Mouse (Mus musculus) limb, embryonic 10.5 days (tissue): ENCODE measurements at regions not wholly inside any gene's neighbourhood (a gene's known extent, or its start where the extent isn't known, plus 50 kb on each side); places are given as distances from the start of the nearest gene placed in this dataset.

Experiments used
- DNase-seq: peaks from one replicate; pipeline ENCODE4 v3.0.0-alpha.2; 2017; ENCODE audit warnings: low spot score
- H3K27ac ChIP-seq: fragments of 300-500 bp; sonication (generic); 2 replicates; pipeline ENCODE4 v1.5.1; 2016; ENCODE audit warnings: mild to moderate bottlenecking
- H3K27me3 ChIP-seq: fragments of 300-500 bp; sonication (generic); 2 replicates; pipeline ENCODE4 v1.6.1; 2016; ENCODE audit warnings: low read depth, mild to moderate bottlenecking; ENCODE audit not compliant: poor library complexity, severe bottlenecking
- H3K36me3 ChIP-seq: fragments of 300-500 bp; sonication (generic); 2 replicates; pipeline ENCODE4 v1.6.1; 2016; ENCODE audit warnings: mild to moderate bottlenecking, moderate library complexity
- H3K4me1 ChIP-seq: fragments of 300-500 bp; sonication (generic); 2 replicates; pipeline ENCODE4 v1.6.1; 2016
- H3K4me3 ChIP-seq: fragments of 300-500 bp; sonication (generic); 2 replicates; pipeline ENCODE4 v1.5.1; 2016; ENCODE audit warnings: mild to moderate bottlenecking, moderate library complexity
- H3K9me3 ChIP-seq: fragments of 300-500 bp; sonication (generic); replicated peaks from 2 replicates; pipeline ENCODE4 v1.6.1; 2016; ENCODE audit warnings: mild to moderate bottlenecking
- WGBS: fragments of 180-500 bp; shearing (Covaris S2); methylation state at CpG from one replicate; pipeline ENCODE4 v1.1.7; 2016; 5-methylcytosine and 5-hydroxymethylcytosine counted together

DNA sequence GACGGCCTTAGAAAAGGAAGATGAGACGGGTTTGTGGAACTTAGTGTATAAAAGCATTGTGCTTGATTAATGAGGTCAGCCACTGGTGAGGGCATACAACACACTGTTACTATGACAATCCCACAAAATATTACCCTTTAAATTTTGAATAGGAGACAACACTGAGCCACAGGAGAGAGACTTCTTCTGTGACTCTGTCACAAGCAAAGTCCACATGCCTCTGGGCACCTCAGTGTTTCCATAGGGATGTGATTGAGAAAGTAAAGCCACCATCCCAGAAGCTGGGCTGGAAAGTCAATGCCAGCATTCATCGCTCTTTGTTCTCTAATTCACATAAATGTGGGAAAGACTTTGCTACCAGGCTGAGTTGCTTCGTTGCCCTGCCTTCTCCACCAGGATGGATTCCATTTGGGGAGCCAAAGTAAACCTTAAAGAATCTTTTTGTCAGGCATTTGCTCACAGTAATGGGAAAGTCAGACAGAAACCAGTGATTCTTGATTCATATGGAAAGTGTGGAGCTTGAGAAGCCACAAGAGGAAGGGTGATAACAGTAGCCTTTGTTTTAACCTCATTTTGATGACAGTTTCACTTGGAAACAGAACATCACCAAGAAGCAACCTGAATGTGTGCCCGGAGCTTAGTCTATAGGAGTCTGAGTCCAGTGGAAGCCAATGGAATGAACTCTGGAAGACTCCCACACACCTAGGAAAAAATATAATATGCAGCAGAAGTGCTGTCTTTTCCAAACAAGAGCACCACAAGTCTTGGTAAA, 491.7 kb upstream of the Lmcd1 start:
- no peaks in the 10 kb centered on the region for H3K36me3 ChIP-seq
- no peak overlapping the region for H3K4me3 ChIP-seq
- 87% methylated on average over 5 of the region's 5 CpGs for WGBS
- H3K4me1 ChIP-seq = no peaks in the 10 kb centered on the region
- DNase-seq = no peak
- H3K9me3 ChIP-seq = no peaks in the 10 kb centered on the region
- no peaks in the 10 kb centered on the region for H3K27me3 ChIP-seq
- H3K27ac ChIP-seq = no peak overlapping the region

DNA sequence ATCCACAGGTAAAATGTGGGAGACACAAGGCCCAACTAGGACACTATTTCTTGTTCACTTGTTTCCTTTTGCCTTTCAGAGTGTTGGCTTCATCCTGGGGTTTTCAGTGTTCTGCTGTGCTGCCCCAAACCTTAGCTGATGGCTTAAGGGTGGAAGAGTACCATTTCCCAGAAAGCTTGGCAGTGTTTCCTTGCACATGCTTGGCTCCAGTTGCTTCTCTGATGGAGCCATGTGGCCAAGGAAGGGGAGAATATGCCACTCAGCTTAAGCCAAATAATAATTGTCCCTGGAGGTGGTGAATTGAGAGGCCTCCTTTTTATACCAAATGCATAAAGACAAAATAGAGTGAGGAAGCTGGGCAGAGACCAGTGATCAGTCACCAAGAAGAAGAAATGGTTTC, 464.9 kb upstream of the Lmcd1 start:
- H3K36me3 ChIP-seq = no peaks in the 10 kb centered on the region
- H3K27ac ChIP-seq = no peak overlapping the region
- DNase-seq = no peak
- H3K4me3 ChIP-seq = no peak overlapping the region
- no peaks in the 10 kb centered on the region for H3K4me1 ChIP-seq
- no peaks in the 10 kb centered on the region for H3K27me3 ChIP-seq
- no peaks in the 10 kb centered on the region for H3K9me3 ChIP-seq

DNA sequence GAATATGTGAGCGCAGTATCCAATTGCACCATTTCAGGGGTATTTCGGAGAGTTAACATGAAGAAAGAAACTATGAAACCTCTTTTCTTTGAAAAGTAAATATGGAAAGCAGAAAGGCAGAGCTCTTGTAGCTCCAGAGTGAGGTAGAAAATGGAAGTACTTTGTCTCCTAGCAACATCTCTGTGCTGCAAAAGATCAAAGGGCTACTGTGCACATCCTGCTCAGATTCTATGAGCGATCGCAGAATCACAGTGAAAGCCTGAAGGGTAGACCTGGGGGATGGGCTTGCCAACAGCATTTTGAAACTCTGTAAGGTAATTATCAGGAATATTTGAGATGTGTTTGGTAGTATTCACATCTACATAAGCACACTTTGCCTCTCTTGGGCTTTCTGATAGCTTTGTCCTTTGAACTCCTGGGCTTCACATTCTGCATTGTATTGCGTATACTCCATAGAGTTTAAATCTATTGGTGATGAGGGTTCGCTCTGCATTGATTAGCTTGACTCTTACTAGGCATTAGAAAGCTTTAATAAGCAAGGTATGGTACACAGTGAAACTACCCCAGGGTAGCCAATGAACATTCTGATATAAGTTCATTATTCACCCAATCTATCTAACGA, 459.5 kb upstream of the Lmcd1 start:
- Histone ChIP-seq H3K27me3 (no peaks in the 10 kb centered on the region), H3K9me3 (no peaks in the 10 kb centered on the region), H3K4me1 (no peaks in the 10 kb centered on the region), H3K4me3 (no peak overlapping the region), H3K36me3 (no peaks in the 10 kb centered on the region), H3K27ac (no peak overlapping the region)
- 90% methylated on average over 7 of the region's 7 CpGs for WGBS
- no peak for DNase-seq

DNA sequence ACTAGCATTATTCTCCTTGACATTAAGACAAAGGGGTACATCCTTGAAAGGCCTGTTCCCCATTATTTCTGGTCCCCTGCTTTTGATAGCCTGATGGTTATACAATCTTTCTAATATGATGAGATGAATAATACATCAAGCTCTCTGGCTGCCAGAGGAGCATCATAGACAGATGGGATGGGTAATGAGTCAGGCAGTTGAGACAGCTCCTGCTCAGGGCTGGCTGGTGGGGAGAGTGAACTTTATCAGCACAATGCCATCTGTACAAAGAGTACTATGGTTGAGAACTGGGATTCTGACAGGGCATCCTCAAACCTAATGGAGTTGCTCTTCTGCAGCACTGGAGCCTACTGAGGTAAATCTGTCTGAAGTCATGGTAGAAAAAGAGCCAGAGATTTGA, 458.4 kb upstream of the Lmcd1 start:
- Histone ChIP-seq H3K27ac (no peak overlapping the region), H3K36me3 (no peaks in the 10 kb centered on the region), H3K9me3 (no peaks in the 10 kb centered on the region), H3K27me3 (no peaks in the 10 kb centered on the region), H3K4me3 (no peak overlapping the region), H3K4me1 (no peaks in the 10 kb centered on the region)
- no peak for DNase-seq

DNA sequence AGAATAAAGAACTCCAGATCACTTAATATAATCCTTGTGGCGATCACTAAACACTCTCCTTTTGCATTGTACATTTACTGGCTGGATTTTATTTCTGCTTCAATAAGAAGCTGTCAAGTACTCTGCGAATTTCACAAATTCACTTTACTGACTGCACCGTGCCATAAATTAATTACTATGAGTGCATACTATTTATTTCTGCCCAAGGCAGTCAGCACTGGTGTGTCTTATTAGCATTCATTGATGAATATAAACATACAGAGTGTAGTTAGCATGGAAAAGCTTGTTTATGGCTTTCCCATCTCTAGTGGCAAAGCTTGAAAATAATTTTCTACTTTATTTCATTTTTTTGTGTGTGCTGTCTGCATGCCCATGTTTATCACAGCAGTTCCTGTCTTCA, 453.3 kb upstream of the Lmcd1 start:
- Histone ChIP-seq H3K4me1 (no peaks in the 10 kb centered on the region), H3K27ac (no peak overlapping the region), H3K36me3 (no peaks in the 10 kb centered on the region), H3K4me3 (no peak overlapping the region), H3K9me3 (no peaks in the 10 kb centered on the region), H3K27me3 (no peaks in the 10 kb centered on the region)
- 90% methylated on average over 3 of the region's 3 CpGs for WGBS
- no peak for DNase-seq

DNA sequence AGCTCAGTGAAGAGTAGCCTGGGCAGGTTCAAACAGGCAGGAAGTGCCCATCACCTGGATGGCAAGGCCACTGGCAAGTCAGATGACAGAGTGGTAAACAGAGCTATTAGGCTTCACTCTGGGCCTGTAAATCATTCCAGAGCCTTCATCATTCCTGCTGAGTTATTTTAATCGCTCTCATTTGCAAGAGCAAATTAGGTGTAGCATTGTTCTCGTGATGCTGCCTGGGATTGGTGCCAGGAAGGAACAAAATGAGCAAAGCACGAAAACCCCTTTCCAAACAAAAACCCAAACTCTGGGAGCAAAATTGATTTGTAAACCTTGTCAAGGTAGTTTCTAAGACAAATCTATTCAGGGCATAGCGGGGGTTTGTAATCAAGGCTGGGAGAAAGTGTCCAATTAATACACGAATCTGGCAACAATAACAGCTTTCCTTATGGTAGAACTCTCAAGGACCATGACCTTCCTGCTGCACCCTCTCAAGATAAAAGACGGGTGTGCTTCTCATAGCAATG, 429.2 kb upstream of the Lmcd1 start:
- WGBS = 60% methylated on average over 6 of the region's 6 CpGs
- Histone ChIP-seq H3K27ac (no peak overlapping the region), H3K4me1 (0 out of 2 replicates have a peak, but pooled peaks cover 7% of the 10 kb centered on the region), H3K4me3 (no peak overlapping the region), H3K9me3 (no peaks in the 10 kb centered on the region), H3K36me3 (no peaks in the 10 kb centered on the region), H3K27me3 (no peaks in the 10 kb centered on the region)
- DNase-seq = no peak

DNA sequence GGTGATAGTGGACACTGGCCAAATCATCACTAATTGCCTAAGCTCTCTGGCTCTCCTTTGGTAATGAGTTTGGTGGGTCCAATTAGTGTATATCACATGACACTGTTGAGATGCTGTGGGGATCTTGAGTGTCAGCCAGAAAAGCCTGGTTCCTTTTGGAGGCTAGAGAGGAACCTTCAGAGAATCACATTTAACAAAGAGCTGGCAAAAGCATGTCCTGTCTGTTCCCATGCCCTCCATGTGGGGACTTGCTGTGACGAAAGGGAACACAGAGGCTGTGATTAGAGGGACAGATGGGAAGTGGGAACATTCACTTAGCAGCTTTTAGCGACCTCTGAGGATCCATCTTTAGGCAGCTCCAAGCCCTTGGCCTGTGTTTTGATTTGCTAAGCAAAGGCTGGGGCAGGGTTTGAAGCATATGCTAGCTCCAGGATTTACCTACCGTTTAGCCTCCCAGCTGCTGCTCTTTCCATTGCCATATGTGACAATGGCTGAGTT, 407.4 kb upstream of the Lmcd1 start:
- no peaks in the 10 kb centered on the region for H3K36me3 ChIP-seq
- no peaks in the 10 kb centered on the region for H3K9me3 ChIP-seq
- WGBS = 77% methylated on average over 3 of the region's 3 CpGs
- no peaks in the 10 kb centered on the region for H3K4me1 ChIP-seq
- H3K4me3 ChIP-seq = no peak overlapping the region
- DNase-seq = no peak
- H3K27ac ChIP-seq = no peak overlapping the region
- H3K27me3 ChIP-seq = no peaks in the 10 kb centered on the region

DNA sequence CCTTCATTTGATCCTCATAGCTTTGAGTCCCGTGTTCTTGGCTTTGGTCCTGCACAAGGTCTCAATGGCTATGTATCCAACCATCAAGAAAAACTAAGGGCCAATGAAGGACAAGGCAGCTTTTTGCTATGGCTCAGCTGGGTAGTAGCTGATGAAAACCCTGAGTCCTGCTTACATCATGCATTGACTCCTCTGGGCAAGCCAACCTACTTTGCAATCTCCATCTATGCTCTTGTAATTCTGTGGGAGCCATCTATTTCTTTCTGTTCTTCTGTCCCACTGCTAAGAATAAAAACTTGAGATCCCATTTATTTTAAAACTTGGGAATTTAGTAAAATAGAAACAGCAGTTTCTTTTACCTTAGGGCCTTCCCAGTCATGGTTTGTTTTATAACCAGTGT, 391.0 kb upstream of the Lmcd1 start:
- no peaks in the 10 kb centered on the region for H3K27me3 ChIP-seq
- H3K4me1 ChIP-seq = no peaks in the 10 kb centered on the region
- no peak overlapping the region for H3K4me3 ChIP-seq
- no peaks in the 10 kb centered on the region for H3K36me3 ChIP-seq
- DNase-seq = no peak
- WGBS = 88% methylated on average over 1 of the region's 1 CpGs
- H3K9me3 ChIP-seq = no peaks in the 10 kb centered on the region
- no peak overlapping the region for H3K27ac ChIP-seq

DNA sequence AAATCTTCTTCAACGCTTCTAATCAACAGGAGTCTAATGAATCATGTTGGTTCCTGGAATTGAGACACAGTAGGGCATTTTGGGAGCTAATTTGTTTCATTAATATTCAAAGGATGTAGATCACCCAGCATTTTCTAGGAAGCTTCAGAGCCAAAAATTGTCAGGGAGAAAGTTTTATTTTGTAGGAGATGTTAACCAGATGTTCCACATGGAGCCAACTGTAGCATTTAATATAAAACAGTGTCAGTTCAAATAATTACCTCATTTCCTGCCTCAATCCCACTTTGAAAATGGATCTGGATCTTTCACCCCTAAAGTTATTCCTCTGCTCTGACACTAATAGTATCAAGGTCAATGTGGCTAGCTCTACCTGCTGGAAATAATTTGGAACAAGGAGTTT, 389.6 kb upstream of the Lmcd1 start:
- Histone ChIP-seq H3K36me3 (no peaks in the 10 kb centered on the region), H3K27me3 (no peaks in the 10 kb centered on the region), H3K27ac (no peak overlapping the region), H3K9me3 (no peaks in the 10 kb centered on the region), H3K4me1 (no peaks in the 10 kb centered on the region), H3K4me3 (no peak overlapping the region)
- WGBS = 53% methylated on average over 1 of the region's 1 CpGs
- DNase-seq = no peak

DNA sequence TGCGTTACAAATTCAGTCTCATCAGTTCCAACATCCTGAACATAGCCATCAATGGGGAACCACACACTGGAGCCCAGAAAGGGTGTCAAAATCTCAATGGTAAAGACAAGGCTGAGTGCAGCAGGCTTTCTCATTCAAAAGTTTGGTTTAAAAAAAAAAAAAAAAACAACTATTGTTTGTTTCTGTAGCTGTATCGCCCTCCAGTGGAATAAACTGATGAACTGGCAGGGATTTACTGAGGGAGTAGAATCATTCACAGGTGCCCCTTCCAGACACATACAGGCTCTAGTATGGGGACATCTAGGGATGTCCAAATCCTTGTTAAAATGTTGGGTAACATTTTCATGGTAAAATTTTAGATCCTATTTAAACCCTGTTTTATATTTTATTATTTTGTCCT, 361.6 kb upstream of the Lmcd1 start:
- 66% methylated on average over 2 of the region's 2 CpGs for WGBS
- DNase-seq = no peak
- no peaks in the 10 kb centered on the region for H3K9me3 ChIP-seq
- H3K4me3 ChIP-seq = no peak overlapping the region
- no peak overlapping the region for H3K27ac ChIP-seq
- H3K36me3 ChIP-seq = no peaks in the 10 kb centered on the region
- no peaks in the 10 kb centered on the region for H3K27me3 ChIP-seq
- 0 out of 2 replicates have a peak, but pooled peaks cover 2% of the 10 kb centered on the region for H3K4me1 ChIP-seq

DNA sequence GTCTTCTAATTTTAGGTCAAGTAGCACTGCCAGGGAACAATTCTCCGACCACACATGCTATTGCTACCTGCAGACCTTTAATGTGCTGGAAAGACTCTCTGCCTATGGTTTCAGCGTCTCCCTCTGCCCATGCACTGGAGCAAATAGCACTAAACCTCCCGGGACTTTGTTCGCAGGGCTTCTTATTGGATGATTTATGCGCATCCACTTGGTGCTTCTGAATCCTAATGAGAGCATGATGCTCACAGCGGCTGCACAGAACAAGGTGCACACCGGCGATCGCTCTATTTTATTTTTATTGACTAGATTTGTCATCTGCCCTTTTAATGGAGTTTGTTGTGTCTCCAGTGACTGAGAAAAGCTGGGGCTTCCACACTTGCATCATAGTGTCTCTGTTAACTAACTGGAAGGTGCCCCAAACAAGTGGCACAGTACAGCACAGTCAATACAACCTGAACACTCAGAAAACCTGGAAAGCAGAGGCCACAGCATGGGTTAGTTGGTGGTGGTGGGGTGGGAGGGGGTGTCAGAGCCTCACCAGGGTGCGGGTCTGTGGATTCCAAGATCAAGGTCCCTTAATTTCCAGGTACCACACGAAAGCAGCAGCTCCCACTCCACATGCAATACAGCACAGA, 359.7 kb upstream of the Lmcd1 start:
- Histone ChIP-seq H3K4me1 (0 out of 2 replicates have a peak, but pooled peaks cover 2% of the 10 kb centered on the region), H3K27me3 (no peaks in the 10 kb centered on the region), H3K27ac (no peak overlapping the region), H3K36me3 (no peaks in the 10 kb centered on the region), H3K4me3 (no peak overlapping the region), H3K9me3 (no peaks in the 10 kb centered on the region)
- 77% methylated on average over 11 of the region's 11 CpGs for WGBS
- no peak for DNase-seq

DNA sequence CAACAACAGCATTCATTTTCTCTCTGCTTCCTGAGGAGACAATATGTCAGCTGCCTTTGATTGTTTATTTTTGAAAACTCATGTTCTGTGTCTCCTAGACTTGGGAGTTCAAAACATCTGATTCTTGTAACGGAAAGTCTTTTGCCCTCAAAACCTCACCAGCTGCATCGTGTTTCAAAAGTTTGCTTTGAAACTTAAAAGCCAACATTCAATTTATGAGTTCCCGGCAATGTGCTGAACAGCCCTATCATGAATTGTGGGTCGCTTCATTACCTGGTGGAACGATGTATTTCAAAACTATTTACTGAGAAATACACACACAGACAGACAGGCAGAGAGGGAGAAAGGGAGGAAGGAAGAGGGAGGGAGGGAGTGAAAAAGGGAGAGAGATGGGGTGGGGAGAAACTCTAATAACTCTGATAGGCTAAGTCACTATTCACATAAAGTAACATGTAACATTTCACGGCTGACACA, 356.3 kb upstream of the Lmcd1 start:
- Histone ChIP-seq H3K27me3 (no peaks in the 10 kb centered on the region), H3K27ac (no peak overlapping the region), H3K4me1 (0 out of 2 replicates have a peak, but pooled peaks cover 2% of the 10 kb centered on the region), H3K36me3 (no peaks in the 10 kb centered on the region), H3K4me3 (no peak overlapping the region), H3K9me3 (no peaks in the 10 kb centered on the region)
- DNase-seq = no peak
- WGBS = 77% methylated on average over 6 of the region's 6 CpGs
